Mouse (Mus musculus): Measurements from ENCODE around the gene Wfdc8.

- TF ChIP-seq MYB (IDR thresholded peaks at IDR 0.05; ENCODE audit: low read depth, low read length) (no peak), GATA1 (IDR thresholded peaks at IDR 0.05; ENCODE audit: low read depth, low read length) (no peak), POLR2A (IDR thresholded peaks at IDR 0.05; ENCODE audit: control insufficient read depth in 1 of 2, insufficient read depth in 1 of 2, low read depth in 1 of 2, low read length in 2 of 2, poor library complexity in 1 of 2) (no peak), CTCF (IDR thresholded peaks at IDR 0.05 in 2 of 3, conservative IDR thresholded peaks at IDR 0.05 in 1 of 3; ENCODE audit: control insufficient read depth in 1 of 3, insufficient read depth in 1 of 3, low read depth in 2 of 3, low read length in 3 of 3, poor library complexity in 1 of 3, severe bottlenecking in 1 of 3) (no peak), GABPA (IDR thresholded peaks at IDR 0.05; ENCODE audit: low read depth, low read length) (no peak), MAX (IDR thresholded peaks at IDR 0.05; ENCODE audit: low read length) (no peak), MAFK (IDR thresholded peaks at IDR 0.05; ENCODE audit: borderline replicate concordance, low read depth, low read length) (no peak), NELFE (IDR thresholded peaks at IDR 0.05; ENCODE audit: low read depth, low read length) (no peak)
Measured at GRCm38 (mm10) chr2:164550895-164551269, 62.5 kb downstream of the Wfdc8 start.

Data from MEL (cell line).